Mouse (Mus musculus) G1E-ER4 (cell line): Measurements from ENCODE around the gene Arfgef3. TPM values are rescaled to one million over a fixed set of nuclear protein-coding genes. Genes with fewer than 3 reads are reported as not detected.

Experiments
- GATA1 ChIP-seq: IDR thresholded peaks from one replicate; pipeline ENCODE4 v1.8.0; 2012; ENCODE audit warnings: low read length, inconsistent platforms
- polyA plus RNA-seq: library from polyadenylated mRNA; stranded (reverse); fragments of >175 nt; gene quantifications from 2 replicates; pipeline ENCODE4 v1.2.3, GENCODE M21; 2012

Arfgef3 gene
- polyA plus RNA-seq, 1 experiment = not detected

DNA sequence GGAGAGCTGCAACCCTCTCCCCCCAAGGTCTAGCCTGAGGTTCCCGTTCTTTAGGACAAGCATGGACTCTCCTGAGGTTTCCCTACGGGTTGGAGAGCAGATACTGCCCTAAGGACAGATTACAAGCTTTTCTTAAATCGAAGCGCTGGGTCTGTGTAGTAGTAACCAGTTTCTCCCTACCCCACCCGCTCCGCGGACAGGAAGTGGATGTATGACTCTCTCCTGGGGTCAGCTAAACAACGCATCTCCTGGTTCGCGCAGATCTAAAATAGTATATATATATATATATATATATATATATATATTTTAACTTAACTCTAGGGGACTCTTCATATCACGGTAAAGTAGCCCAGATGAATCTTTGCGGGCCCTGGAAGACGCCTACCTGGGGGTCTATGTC lies 198.4 kb downstream of the Arfgef3 start:
- no peak for TF ChIP-seq GATA1

DNA sequence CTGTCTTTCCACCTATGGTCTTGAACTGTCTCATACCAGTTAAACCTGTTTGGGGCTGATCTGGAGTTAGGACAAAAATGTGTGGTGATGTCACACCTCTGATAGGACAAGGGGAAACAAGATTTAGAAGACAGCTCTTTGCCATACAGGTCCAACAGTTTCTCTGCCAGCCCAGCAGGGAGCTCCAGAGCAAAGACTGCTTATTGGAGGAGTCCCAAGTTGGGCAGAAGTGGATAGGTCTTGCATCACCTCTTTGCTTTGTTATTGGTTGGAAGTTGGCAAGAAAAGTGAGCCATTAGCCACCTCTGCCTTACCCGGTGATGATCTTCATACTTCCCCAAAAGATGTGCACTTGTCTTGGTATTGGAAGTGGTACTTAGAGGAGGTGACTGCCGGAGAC lies 206.9 kb downstream of the Arfgef3 start:
- TF ChIP-seq GATA1 = no peak

DNA sequence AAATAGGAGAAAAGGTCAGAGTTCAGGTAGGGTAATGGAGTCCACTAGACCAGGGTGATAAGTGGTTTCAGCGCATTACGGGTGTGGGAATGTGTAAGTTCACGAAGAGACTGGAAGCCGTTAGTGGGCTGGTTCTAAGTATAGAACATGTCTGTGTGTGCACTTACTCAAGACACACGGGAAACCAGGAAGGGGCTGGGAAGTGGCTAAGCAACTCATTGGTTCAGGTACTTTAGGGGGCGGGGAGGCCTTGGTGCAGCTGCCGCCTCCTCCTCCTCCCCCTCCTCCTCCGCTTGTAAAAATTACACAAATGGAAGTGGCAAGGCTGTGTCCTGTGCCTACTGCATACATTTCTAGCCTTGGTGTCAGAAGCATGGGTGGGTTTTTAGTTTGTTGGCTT lies 211.5 kb downstream of the Arfgef3 start:
- no peak for TF ChIP-seq GATA1

Other genes with a start within 250 kb of the Arfgef3 start
- not detected in 2 replicates for gene Hebp2, start 197.9 kb downstream of the Arfgef3 start, polyA plus RNA-seq
- not detected in 2 replicates for gene Gm4922, start 42.8 kb upstream of the Arfgef3 start, polyA plus RNA-seq
- gene Perp, start 101.1 kb upstream of the Arfgef3 start, polyA plus RNA-seq = not detected in 2 replicates